Mouse (Mus musculus) bone marrow, adult 2 months (tissue): ENCODE measurements around the gene Cilp2.

Source experiments
- CTCF ChIP-seq: fragments of 200-500 bp; IDR thresholded peaks from 2 replicates; pipeline ENCODE4 v1.5.1; 2011; ENCODE audit warnings: low read length, control low read depth; ENCODE audit not compliant: control insufficient read depth, insufficient read depth
- POLR2A ChIP-seq: fragments of 200-500 bp; IDR thresholded peaks from 2 replicates; pipeline ENCODE4 v1.6.1; 2011; ENCODE audit warnings: low read depth, mild to moderate bottlenecking, control low read depth, low read length, borderline replicate concordance; ENCODE audit not compliant: control insufficient read depth

GRCm38 (mm10) chr8:69897857-69898256 lies 10.4 kb upstream of the Cilp2 start:
- TF ChIP-seq CTCF (no peak), POLR2A (no peak)
